Mouse (Mus musculus): ENCODE data around the gene Adprhl1. TPM values are rescaled to one million over a fixed set of nuclear protein-coding genes. Genes with fewer than 3 reads are reported as not detected.

Adprhl1 gene
- polyA plus RNA-seq, 1 experiment from 2014 or later = 170 TPM

DNA sequence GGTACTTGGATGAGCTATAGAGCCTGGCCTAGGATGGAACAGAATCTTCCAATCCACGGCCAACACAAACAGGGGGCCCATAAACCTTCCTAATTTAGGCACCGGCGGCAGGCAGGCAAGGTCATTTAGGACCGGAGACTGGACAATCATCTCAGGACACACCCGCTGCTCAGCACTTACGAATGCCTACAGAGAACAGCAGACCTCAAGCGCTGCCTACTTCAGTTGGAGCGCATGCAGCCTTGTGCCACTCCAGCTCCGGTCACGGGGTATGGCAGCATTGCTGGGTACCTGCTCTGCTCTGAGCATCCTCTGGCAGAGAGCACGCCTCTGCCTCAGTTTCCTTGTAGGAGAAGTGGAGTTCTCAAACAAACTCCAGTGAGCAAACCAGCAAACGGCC, 24.2 kb downstream of the Adprhl1 start:
- Histone ChIP-seq H3K36me3 (peaks cover 27% of the 10 kb centered on the region), H3K9ac (peak overlapping the region; percentile 45), H3K4me2 (no peak overlapping the region), H3K27ac (replicated peaks) (peak overlapping the region; percentile 88), H3K4me1 (peaks cover 66% of the 10 kb centered on the region), H3K4me3 (no peak overlapping the region), H3K9me3 (no peaks in the 10 kb centered on the region), H3K27me3 (replicated peaks) (no peaks in the 10 kb centered on the region; the same call in 1 of the 2 replicates)
- whole genome bisulfite sequencing = 53% methylated on average over 12 of the region's 12 CpGs
- no peak for ATAC-seq (ENCODE audit: extremely low read depth, insufficient number of reproducible peaks, low FRiP score, low TSS enrichment)

DNA sequence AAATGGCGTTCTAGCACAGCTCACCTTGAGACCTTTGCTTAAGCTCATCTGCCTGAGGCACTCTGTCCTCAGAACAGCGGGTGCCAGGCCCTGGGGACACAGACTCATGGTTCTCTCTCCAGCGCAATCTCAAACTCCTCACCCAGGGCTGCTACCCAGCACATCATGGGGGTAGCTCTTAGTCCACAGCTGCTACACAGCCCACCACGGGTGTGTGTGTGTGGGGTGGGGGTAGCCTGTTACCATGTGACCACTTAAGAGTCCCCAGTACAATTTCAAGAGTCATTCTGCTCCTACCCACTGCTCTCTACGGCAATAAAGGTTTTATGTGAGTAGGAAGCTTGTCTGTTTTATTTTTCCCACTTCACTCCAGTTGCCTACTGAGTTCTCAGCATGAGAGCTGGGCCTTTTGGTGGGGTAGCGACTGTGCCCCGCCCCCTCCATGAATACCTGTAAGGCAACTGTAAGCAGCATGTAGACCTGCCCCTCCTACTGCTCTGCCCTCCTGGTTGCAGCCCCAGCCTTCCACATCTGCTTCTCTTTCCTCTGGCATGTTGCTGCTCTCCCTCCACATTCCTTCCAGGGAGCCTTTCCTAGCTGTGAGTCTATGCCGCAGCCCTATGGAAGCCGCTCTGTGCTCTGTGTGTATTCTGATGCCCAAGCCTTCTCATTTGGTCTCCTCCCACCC, 24.9 kb downstream of the Adprhl1 start:
- WGBS = 44% methylated on average over 9 of the region's 9 CpGs
- Histone ChIP-seq H3K27ac (replicated peaks) (peak overlapping the region; percentile 88), H3K9ac (peak overlapping the region; percentile 45; the same call in 1 of the 2 replicates), H3K4me2 (no peak overlapping the region), H3K4me3 (no peak overlapping the region), H3K36me3 (peaks cover 27% of the 10 kb centered on the region), H3K27me3 (replicated peaks) (no peaks in the 10 kb centered on the region; the same call in 1 of the 2 replicates), H3K9me3 (no peaks in the 10 kb centered on the region), H3K4me1 (peaks cover 66% of the 10 kb centered on the region)
- ATAC-seq (ENCODE audit: extremely low read depth, insufficient number of reproducible peaks, low FRiP score, low TSS enrichment) = no peak

DNA sequence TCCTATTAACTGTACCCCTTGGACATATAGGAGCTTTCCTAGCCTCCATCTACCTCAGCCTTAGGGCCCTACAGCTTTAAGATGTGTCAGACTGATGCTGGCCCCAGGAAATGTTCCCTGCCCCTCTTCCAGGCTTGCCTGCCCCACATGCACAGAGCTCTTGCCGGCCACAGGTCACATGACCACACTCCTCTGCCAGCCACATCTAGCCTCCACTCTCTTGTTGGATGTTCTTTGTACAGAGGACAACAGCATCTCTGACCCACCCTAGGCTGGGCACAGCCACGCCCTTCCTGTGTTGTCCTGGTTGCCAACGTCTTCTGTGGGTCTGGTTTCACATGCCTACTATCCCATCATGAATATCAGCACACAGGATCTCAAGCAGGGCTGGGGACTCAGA, 26.8 kb downstream of the Adprhl1 start:
- Histone ChIP-seq H3K4me2 (peak overlapping the region; percentile 34), H3K9me3 (no peaks in the 10 kb centered on the region), H3K27ac (replicated peaks) (peak overlapping the region; percentile 88), H3K9ac (peak overlapping the region; percentile 73), H3K36me3 (peaks cover 35% of the 10 kb centered on the region), H3K4me1 (peaks cover 61% of the 10 kb centered on the region), H3K4me3 (no peak overlapping the region), H3K27me3 (replicated peaks) (no peaks in the 10 kb centered on the region; the same call in 1 of the 2 replicates)
- 39% methylated on average over 3 of the region's 3 CpGs for WGBS
- no peak for ATAC-seq (ENCODE audit: extremely low read depth, insufficient number of reproducible peaks, low FRiP score, low TSS enrichment)

DNA sequence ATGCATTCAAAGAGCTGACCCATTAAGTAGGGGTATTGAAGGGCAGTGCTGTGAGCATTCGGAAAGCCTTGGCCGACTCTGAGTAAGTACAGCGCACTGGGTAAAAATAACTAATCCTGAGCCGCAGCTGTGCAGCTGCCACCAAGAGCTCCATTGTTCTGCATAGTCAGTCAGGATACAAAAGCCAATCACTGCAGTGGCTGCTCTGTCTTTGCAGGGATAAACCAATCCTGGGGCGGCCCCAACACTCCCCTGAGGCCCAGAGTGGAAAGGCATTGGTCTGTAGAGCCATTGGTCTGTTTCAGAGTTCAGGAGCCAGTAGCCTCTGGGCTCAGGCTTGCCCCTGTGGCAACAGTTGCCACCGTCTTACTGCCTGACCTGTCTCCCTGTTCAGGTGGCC, 27.7 kb downstream of the Adprhl1 start:
- peak overlapping the region; percentile 34 for H3K4me2 ChIP-seq
- peak; percentile 29; the same call in 1 of the 2 replicates for ATAC-seq (ENCODE audit: extremely low read depth, insufficient number of reproducible peaks, low FRiP score, low TSS enrichment)
- H3K4me3 ChIP-seq = no peak overlapping the region
- H3K36me3 ChIP-seq = peaks cover 44% of the 10 kb centered on the region
- peak overlapping the region; percentile 73 for H3K9ac ChIP-seq
- H3K9me3 ChIP-seq = no peaks in the 10 kb centered on the region
- peaks cover 58% of the 10 kb centered on the region for H3K4me1 ChIP-seq
- H3K27ac ChIP-seq (replicated peaks) = peak overlapping the region; percentile 88
- H3K27me3 ChIP-seq (replicated peaks) = no peaks in the 10 kb centered on the region; the same call in 1 of the 2 replicates
- WGBS = 48% methylated on average over 6 of the region's 6 CpGs

DNA sequence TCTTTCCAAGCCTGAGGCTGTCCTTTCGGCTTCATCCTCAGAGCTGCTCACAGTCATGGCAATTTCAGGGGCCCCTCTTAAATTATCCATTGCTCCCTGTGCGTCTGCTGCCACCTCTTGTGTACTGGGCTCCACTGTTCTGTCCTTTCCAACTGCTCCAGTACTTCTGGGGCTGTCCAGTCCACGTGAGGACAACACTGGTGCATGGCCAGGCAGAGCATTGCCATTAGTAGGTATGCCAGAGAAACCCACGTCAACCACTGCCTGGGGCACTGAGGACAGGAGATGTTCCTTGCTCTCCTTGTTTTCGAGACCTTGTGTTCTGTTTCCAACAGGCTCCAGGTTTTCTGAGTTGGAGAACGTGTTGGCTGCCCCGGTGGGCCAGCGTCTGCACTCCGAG, 29.5 kb downstream of the Adprhl1 start:
- Histone ChIP-seq H3K4me2 (no peak overlapping the region), H3K27me3 (replicated peaks) (no peaks in the 10 kb centered on the region; the same call in 1 of the 2 replicates), H3K36me3 (peaks cover 50% of the 10 kb centered on the region), H3K4me1 (peaks cover 39% of the 10 kb centered on the region), H3K27ac (replicated peaks) (no peak overlapping the region), H3K9ac (no peak overlapping the region), H3K4me3 (no peak overlapping the region), H3K9me3 (no peaks in the 10 kb centered on the region)
- WGBS = 80% methylated on average over 9 of the region's 9 CpGs
- no peak for ATAC-seq (ENCODE audit: extremely low read depth, insufficient number of reproducible peaks, low FRiP score, low TSS enrichment)

DNA sequence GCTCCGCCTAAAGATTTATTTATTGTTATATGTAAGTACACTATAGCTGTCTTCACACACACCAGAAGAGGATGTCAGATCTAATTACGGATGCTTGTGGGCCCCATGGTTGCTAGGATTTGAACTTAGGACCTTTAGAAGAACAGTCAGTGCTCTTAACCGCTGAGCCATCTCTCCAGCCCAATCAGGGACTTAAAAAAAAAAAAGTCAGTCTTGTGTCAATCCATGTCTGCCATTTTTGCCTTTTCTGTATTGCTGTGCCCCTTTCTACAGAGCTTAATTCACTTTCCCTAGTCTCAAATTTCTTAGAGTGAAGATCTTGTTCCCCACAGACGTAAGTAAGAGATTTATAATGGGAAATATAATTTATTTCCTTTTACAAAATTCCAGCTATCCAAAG, 35.5 kb downstream of the Adprhl1 start:
- no peak for ATAC-seq (ENCODE audit: extremely low read depth, insufficient number of reproducible peaks, low FRiP score, low TSS enrichment)
- Histone ChIP-seq H3K4me2 (no peak overlapping the region), H3K27me3 (replicated peaks) (no peaks in the 10 kb centered on the region), H3K9ac (no peak overlapping the region), H3K9me3 (no peaks in the 10 kb centered on the region), H3K4me3 (no peak overlapping the region), H3K4me1 (peaks cover 27% of the 10 kb centered on the region), H3K27ac (replicated peaks) (no peak overlapping the region), H3K36me3 (peaks cover 30% of the 10 kb centered on the region)
- WGBS = 82% methylated on average over 4 of the region's 4 CpGs

DNA sequence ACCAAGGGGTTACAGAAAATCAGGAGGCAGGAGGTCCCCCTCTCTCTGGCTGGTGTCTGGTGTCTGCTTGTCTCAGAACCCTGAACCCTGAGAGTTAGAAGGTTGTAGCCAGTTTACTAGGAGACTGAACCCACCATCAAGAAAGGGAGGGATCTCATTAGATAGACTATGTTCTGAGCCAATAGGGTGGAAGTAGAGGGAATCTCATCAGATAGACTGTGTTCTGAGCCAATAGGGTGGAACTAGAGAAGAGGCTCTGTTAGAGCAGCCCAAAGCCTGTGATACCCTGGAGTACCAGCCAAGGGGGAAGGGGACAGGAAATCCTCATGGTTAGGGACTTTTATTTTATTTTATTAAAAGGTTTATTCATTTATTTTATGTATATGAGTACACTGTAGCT, 36.0 kb downstream of the Adprhl1 start:
- Histone ChIP-seq H3K4me2 (no peak overlapping the region), H3K9ac (no peak overlapping the region), H3K27me3 (replicated peaks) (no peaks in the 10 kb centered on the region), H3K36me3 (peaks cover 25% of the 10 kb centered on the region), H3K4me3 (no peak overlapping the region), H3K9me3 (no peaks in the 10 kb centered on the region), H3K27ac (replicated peaks) (no peak overlapping the region), H3K4me1 (peaks cover 31% of the 10 kb centered on the region)
- ATAC-seq (ENCODE audit: extremely low read depth, insufficient number of reproducible peaks, low FRiP score, low TSS enrichment) = no peak

DNA sequence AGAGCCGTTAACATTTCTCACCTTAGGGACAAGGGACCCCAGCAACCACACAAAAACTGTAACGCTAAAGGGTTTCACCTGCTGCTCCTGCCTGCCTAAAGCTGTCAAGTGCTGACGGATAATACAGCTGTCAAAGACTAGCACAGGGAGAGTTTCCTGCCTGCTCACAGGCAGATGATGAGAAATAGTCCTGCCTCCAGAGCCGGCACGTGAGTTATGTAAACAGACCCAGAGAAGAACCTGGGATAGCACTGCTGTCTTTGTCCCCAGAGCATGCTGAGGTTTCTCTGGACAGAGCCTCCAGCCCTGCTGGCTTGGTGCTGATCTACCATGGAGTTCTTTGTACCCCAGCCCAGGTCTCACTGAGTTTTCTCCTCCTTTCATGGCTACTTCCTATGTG, 36.9 kb downstream of the Adprhl1 start:
- H3K9ac ChIP-seq = peak overlapping the region; percentile 44
- H3K4me3 ChIP-seq = no peak overlapping the region
- H3K4me1 ChIP-seq = peaks cover 35% of the 10 kb centered on the region
- H3K36me3 ChIP-seq = peaks cover 16% of the 10 kb centered on the region
- H3K9me3 ChIP-seq = no peaks in the 10 kb centered on the region
- no peak for ATAC-seq (ENCODE audit: extremely low read depth, insufficient number of reproducible peaks, low FRiP score, low TSS enrichment)
- 31% methylated on average over 5 of the region's 5 CpGs for WGBS
- H3K27ac ChIP-seq (replicated peaks) = peak overlapping the region; percentile 55
- H3K27me3 ChIP-seq (replicated peaks) = no peaks in the 10 kb centered on the region
- H3K4me2 ChIP-seq = no peak overlapping the region

DNA sequence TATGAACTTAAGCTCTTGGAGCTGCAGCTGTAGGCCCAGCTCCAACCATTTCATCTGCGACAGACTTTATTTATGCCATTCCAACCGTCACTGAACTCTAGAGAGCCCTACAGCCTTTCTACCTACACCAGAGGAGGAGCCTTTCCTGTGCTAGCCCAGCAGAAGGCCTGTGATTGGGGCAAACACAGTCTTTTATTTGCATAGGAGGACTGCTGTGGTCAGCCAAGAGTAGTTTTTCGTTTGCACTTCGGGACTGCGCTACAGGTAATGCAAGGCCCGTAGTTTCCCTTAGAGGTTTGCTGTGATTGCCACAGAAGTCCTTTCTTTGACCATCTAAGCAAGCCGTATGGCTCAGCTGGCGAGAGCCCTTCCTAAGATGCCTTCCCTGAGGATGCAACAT, 37.6 kb downstream of the Adprhl1 start:
- peak overlapping the region; percentile 44; the same call in 1 of the 2 replicates for H3K9ac ChIP-seq
- no peaks in the 10 kb centered on the region for H3K27me3 ChIP-seq (replicated peaks)
- no peak for ATAC-seq (ENCODE audit: extremely low read depth, insufficient number of reproducible peaks, low FRiP score, low TSS enrichment)
- H3K4me1 ChIP-seq = peaks cover 36% of the 10 kb centered on the region
- H3K36me3 ChIP-seq = peaks cover 9% of the 10 kb centered on the region
- H3K4me3 ChIP-seq = no peak overlapping the region
- WGBS = 68% methylated on average over 8 of the region's 8 CpGs
- H3K9me3 ChIP-seq = no peaks in the 10 kb centered on the region
- H3K4me2 ChIP-seq = no peak overlapping the region
- H3K27ac ChIP-seq (replicated peaks) = peak overlapping the region; percentile 55

DNA sequence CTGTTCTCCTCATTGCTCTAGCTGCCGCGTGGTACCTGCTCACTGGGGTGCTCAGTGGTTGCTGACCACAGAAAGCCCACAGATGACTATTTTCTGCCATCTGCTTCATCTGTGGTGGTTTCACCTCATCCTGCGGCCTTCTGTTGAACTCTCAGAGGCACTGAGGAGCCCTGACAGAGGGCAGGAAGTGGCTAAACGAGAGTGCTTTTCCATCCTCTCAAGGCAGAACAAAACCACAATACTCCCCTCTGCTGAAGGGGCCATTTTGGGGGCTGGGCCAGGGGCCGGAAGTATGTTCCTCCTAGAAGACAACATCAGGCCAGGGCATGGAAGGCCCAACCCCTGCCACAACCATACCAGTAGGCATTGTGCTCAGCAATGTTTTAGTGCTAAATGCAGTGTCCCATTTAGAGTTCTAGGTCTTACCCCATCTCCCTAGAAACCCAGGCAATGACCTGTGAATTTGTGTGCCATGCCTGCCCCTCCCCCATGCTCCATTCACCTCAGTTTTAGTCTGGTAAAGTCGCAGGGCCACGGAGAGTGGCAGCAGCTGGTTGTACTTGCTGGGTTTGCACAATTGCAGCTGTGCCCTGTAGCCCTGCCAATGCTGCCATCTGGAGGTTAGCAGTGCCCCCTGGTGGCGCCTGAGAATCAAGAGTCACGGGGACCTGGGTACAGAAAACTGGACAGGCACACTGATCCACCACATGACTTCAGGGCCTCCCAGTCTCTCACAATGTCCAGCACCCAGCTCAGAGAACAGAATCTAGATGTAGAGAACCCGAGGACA, 40.3 kb downstream of the Adprhl1 start:
- peak overlapping the region; percentile 67 for H3K27ac ChIP-seq (replicated peaks)

DNA sequence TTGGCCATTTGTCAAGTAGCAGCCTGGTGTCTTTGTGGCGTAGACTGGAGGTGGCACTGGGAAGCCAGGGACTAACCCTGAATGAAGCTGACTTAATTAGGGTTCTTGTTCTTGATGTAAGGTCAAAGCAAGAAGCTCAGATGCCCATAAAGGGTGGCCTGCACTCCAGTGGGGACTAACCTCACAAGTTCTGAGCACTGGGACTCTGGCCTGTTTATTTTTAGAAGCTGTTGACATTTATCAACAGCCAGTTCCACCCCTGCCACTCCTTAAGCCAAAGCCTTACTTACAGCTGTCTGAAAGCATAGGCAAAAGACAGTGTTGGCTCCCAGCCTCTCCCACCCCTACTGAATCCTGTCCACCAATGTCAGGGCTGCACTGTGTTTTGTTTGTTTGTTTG, 44.2 kb downstream of the Adprhl1 start:
- no peak overlapping the region for H3K4me3 ChIP-seq
- peak overlapping the region; percentile 48 for H3K4me2 ChIP-seq
- H3K27me3 ChIP-seq (replicated peaks) = no peaks in the 10 kb centered on the region
- H3K4me1 ChIP-seq = peaks cover 79% of the 10 kb centered on the region
- H3K9ac ChIP-seq = peak overlapping the region; percentile 45
- H3K36me3 ChIP-seq = no peaks in the 10 kb centered on the region
- 41% methylated on average over 1 of the region's 1 CpGs for WGBS
- ATAC-seq (ENCODE audit: extremely low read depth, insufficient number of reproducible peaks, low FRiP score, low TSS enrichment) = 0 out of 2 replicates have a peak, but pooled peaks have one; percentile 20
- no peaks in the 10 kb centered on the region for H3K9me3 ChIP-seq
- peak overlapping the region; percentile 94 for H3K27ac ChIP-seq (replicated peaks)

More for the DNA sequence above, 40.3 kb downstream of the Adprhl1 start:
- peak; percentile 38; the same call in 1 of the 2 replicates for ATAC-seq (ENCODE audit: extremely low read depth, insufficient number of reproducible peaks, low FRiP score, low TSS enrichment)
- 20% methylated on average over 10 of the region's 10 CpGs for WGBS
- Histone ChIP-seq H3K36me3 (no peaks in the 10 kb centered on the region), H3K9me3 (no peaks in the 10 kb centered on the region), H3K4me2 (peak overlapping the region; percentile 51), H3K9ac (peak overlapping the region; percentile 61; the same call in 1 of the 2 replicates), H3K27me3 (replicated peaks) (no peaks in the 10 kb centered on the region), H3K4me3 (no peak overlapping the region), H3K4me1 (peaks cover 60% of the 10 kb centered on the region)
